ENCODE assay signal across 9 mouse cellular contexts in genomic region chr12:99162188-99162587, GRCm38 (mm10).
DNase-seq lines count a peak whose midpoint lies in the region; ATAC-seq and TF ChIP-seq lines count a peak whose summit lies in the region.
"Had no signal": no experiment of that assay in that cellular context is flagged by ENCODE, and none has a peak within 500 bp of the region (broad histone marks: within the 10 kb centered on the region; RNA-seq: fewer than 3 reads in every experiment).

No protein-coding gene starts in this region.

- in situ Hi-C loops in ES-E14 (cut with MboI; ENCODE audit: low sequenced_read_pairs in 2 of 2, unreplicated experiment in 2 of 2) = no loop called here

- no peaks in the 10 kb centered on the region for H3K27me3 ChIP-seq in heart, embryonic 16.5 days (ENCODE audit: control insufficient read depth, insufficient read depth, low read length)
- H3K27me3 ChIP-seq in midbrain, embryonic 11.5 days (ENCODE audit: control insufficient read depth, insufficient read depth, low read length) = no peaks in the 10 kb centered on the region
- H3K27me3 ChIP-seq: limb, embryonic 12.5 days had no signal

- peak; percentile 29 to 40 for DNase-seq in heart, adult 18-20 months
- no peak for DNase-seq in heart, postnatal 14 days
- DNase-seq in ES-E14 (ENCODE audit: low read depth, low spot score) (peak; percentile 33), adipocyte (ENCODE audit: low spot score) (no peak)
- DNase-seq in midbrain, embryonic 11.5 days (ENCODE audit: low spot score, missing footprints) = no peak
- peak; percentile 61 for DNase-seq in thymus, postnatal 25 days

- H3K9me3 ChIP-seq in ES-E14 (ENCODE audit: control insufficient read depth, insufficient read depth, low read depth, low read length) = no peaks in the 10 kb centered on the region
- H3K9me3 ChIP-seq in heart, embryonic 16.5 days (replicated peaks; ENCODE audit: control insufficient read depth, low read length) = no peaks in the 10 kb centered on the region
- no peaks in the 10 kb centered on the region for H3K9me3 ChIP-seq in midbrain, embryonic 11.5 days (ENCODE audit: control insufficient read depth, low read length)

- H3K9ac ChIP-seq in ES-E14 (ENCODE audit: insufficient read depth, low read depth, low read length, poor library complexity, severe bottlenecking) = no peak overlapping the region
- no peak overlapping the region for H3K9ac ChIP-seq in heart, embryonic 16.5 days (ENCODE audit: low read length)
- H3K9ac ChIP-seq in midbrain, embryonic 11.5 days (ENCODE audit: low read length) = no peak overlapping the region
- H3K9ac ChIP-seq: limb, embryonic 12.5 days had no signal

- H3K4me2 ChIP-seq in heart, embryonic 16.5 days (ENCODE audit: low read depth, low read length) = peak overlapping the region; percentile 28; the same call in 1 of the 2 replicates
- no peak overlapping the region for H3K4me2 ChIP-seq in midbrain, embryonic 11.5 days
- H3K4me2 ChIP-seq: limb, embryonic 12.5 days had no signal

- 60% methylated on average over 10 of the region's 10 CpGs for WGBS in heart, embryonic 16.5 days
- WGBS in midbrain, embryonic 11.5 days = 68% methylated on average over 10 of the region's 10 CpGs

- H3K27ac ChIP-seq in ES-E14 (ENCODE audit: insufficient read depth, low read depth, low read length, poor library complexity, severe bottlenecking) = no peak overlapping the region
- H3K27ac ChIP-seq in heart, embryonic 16.5 days (ENCODE audit: low read length) = no peak overlapping the region
- H3K27ac ChIP-seq in midbrain, embryonic 11.5 days (ENCODE audit: low read depth, low read length) = no peak overlapping the region
- H3K27ac ChIP-seq: limb, embryonic 12.5 days had no signal

- peak overlapping the region in 1 of 2 experiments; percentile 43; a peak in 1 of 4 replicates for H3K4me3 ChIP-seq in ES-E14 (ENCODE audit: insufficient read depth in 1 of 2, low read depth in 1 of 2, low read length in 2 of 2, poor library complexity in 1 of 2, severe bottlenecking in 1 of 2)
- no peak overlapping the region for H3K4me3 ChIP-seq in heart, embryonic 16.5 days (ENCODE audit: low read length)
- H3K4me3 ChIP-seq in midbrain, embryonic 11.5 days (ENCODE audit: low read depth, low read length) = no peak overlapping the region
- H3K4me3 ChIP-seq: limb, embryonic 12.5 days had no signal

- ATAC-seq in heart, embryonic 16.5 days (replicated peaks; ENCODE audit: extremely low read depth, insufficient read depth, low FRiP score) = no peak
- ATAC-seq in midbrain, embryonic 11.5 days (ENCODE audit: low FRiP score) = peak; percentile 57; the same call in 1 of the 2 replicates
- no peak for ATAC-seq in cerebellum, adult (ENCODE audit: insufficient number of reproducible peaks, low FRiP score, low TSS enrichment)

- peaks cover 0 to 5% of the 10 kb centered on the region in 2 experiments; a peak in 1 of 4 replicates for H3K4me1 ChIP-seq in ES-E14 (ENCODE audit: control insufficient read depth in 2 of 2, insufficient read depth in 2 of 2, low read length in 2 of 2, poor library complexity in 1 of 2)
- H3K4me1 ChIP-seq in heart, embryonic 16.5 days (ENCODE audit: control insufficient read depth, insufficient read depth, low read length) = no peaks in the 10 kb centered on the region
- no peaks in the 10 kb centered on the region for H3K4me1 ChIP-seq in midbrain, embryonic 11.5 days (ENCODE audit: control insufficient read depth, insufficient read depth, low read length)
- H3K4me1 ChIP-seq: limb, embryonic 12.5 days had no signal

- H3K36me3 ChIP-seq in ES-E14 (ENCODE audit: control insufficient read depth, insufficient read depth, low read length, poor library complexity, severe bottlenecking) = no peaks in the 10 kb centered on the region
- H3K36me3 ChIP-seq in heart, embryonic 16.5 days (ENCODE audit: control insufficient read depth, insufficient read depth) = no peaks in the 10 kb centered on the region
- no peaks in the 10 kb centered on the region for H3K36me3 ChIP-seq in midbrain, embryonic 11.5 days (ENCODE audit: control insufficient read depth, insufficient read depth, low read length)
- H3K36me3 ChIP-seq: limb, embryonic 12.5 days had no signal

- intact Hi-C loops in heart, postnatal 14 days (cut with DNase I) = no loop called here

TF ChIP-seq in ES-E14, 5 proteins besides CTCF, POLR2A, EP300 and RAD21:
- no peak for TF ChIP-seq MAFK (IDR thresholded peaks at IDR 0.05; ENCODE audit: insufficient read depth, low read depth, low read length)

Comparison
In these comparisons a context has a peak if more than half of its experiments do, and no peak if none do; other contexts are left out.
1. DNase-seq: peak in heart, adult 18-20 months (2 of 2), ES-E14 (single experiment) and thymus, postnatal 25 days (single experiment); none in heart, postnatal 14 days (0 of 2), midbrain, embryonic 11.5 days (single experiment) and adipocyte (single experiment).